Mouse (Mus musculus) small intestine, adult 2 months (tissue): ENCODE results near the gene Gm45234. TPM values are rescaled to one million over a fixed set of nuclear protein-coding genes. Genes with fewer than 3 reads are reported as not detected.

Experiments
- H3K27ac ChIP-seq: fragments of 200-500 bp; 2 replicates; pipeline ENCODE4 v1.5.1; 2012; ENCODE audit warnings: low read depth, low read length, control low read depth, inconsistent platforms; ENCODE audit not compliant: insufficient read depth
- H3K27me3 ChIP-seq: fragments of 200-500 bp; 2 replicates; pipeline ENCODE4 v1.6.1; 2012; ENCODE audit warnings: mild to moderate bottlenecking, moderate library complexity, low read length, inconsistent platforms; ENCODE audit not compliant: control insufficient read depth, insufficient read depth
- H3K36me3 ChIP-seq: fragments of 200-500 bp; 2 replicates; pipeline ENCODE4 v1.6.1; 2012; ENCODE audit warnings: mild to moderate bottlenecking, low read length, control low read depth, inconsistent platforms; ENCODE audit not compliant: control insufficient read depth, insufficient read depth
- H3K4me1 ChIP-seq: fragments of 200-500 bp; 2 replicates; pipeline ENCODE4 v1.6.1; 2012; ENCODE audit warnings: low read length, inconsistent platforms, mixed read lengths; ENCODE audit not compliant: control insufficient read depth, insufficient read depth, insufficient read length
- H3K4me3 ChIP-seq: fragments of 200-500 bp; 2 replicates; pipeline ENCODE4 v1.5.1; 2012; ENCODE audit warnings: low read depth, mild to moderate bottlenecking, control low read depth, inconsistent platforms, low read length, moderate library complexity
- CTCF ChIP-seq: fragments of 200-500 bp; IDR thresholded peaks from 2 replicates; pipeline ENCODE4 v1.5.1; 2012; ENCODE audit warnings: low read depth, mild to moderate bottlenecking, control low read depth, inconsistent platforms, low read length, moderate library complexity, mixed read lengths; ENCODE audit not compliant: insufficient replicate concordance, insufficient read length; ENCODE audit errors: extremely low read depth
- POLR2A ChIP-seq: fragments of 200-500 bp; IDR thresholded peaks from 2 replicates; pipeline ENCODE4 v1.6.1; 2012; ENCODE audit warnings: low read depth, mild to moderate bottlenecking, control low read depth, inconsistent platforms, low read length, moderate library complexity
- WGBS: fragments of 180-500 bp; shearing (Covaris S2); methylation state at CpG from one replicate; pipeline ENCODE4 v1.1.7; 2018; 5-methylcytosine and 5-hydroxymethylcytosine counted together
- polyA plus RNA-seq: library from polyadenylated mRNA; depleted of rRNA; stranded (reverse); fragments of >200 nt; gene quantifications from 2 replicates; pipeline ENCODE4 v1.2.3, GENCODE M21; 2012

Gm45234 gene
- polyA plus RNA-seq, 1 experiment, result not detected

GRCm38 (mm10) chr6:124745490-124746295 lies 10.1 kb downstream of the Gm45234 start:
- Histone ChIP-seq H3K36me3 (peaks cover 26% of the 10 kb centered on the region), H3K27ac (peak overlapping the region; percentile 63), H3K27me3 (no peaks in the 10 kb centered on the region), H3K4me1 (peaks cover 13% of the 10 kb centered on the region), H3K4me3 (peak overlapping the region; percentile 76)
- WGBS, result under 1% methylated on average over 85 of the region's 85 CpGs
- TF ChIP-seq POLR2A (no peak; the same call in 1 of the 2 replicates), CTCF (peak; percentile 80)

GRCm38 (mm10) chr6:124744755-124745321 lies 11.0 kb downstream of the Gm45234 start:
- H3K36me3 ChIP-seq, result peaks cover 26% of the 10 kb centered on the region
- H3K4me3 ChIP-seq, result peak overlapping the region; percentile 12
- H3K27me3 ChIP-seq, result no peaks in the 10 kb centered on the region
- WGBS, result 68% methylated on average over 26 of the region's 26 CpGs
- H3K4me1 ChIP-seq, result peaks cover 14% of the 10 kb centered on the region
- no peak overlapping the region for H3K27ac ChIP-seq
- TF ChIP-seq CTCF, result no peak
- TF ChIP-seq POLR2A, result no peak

GRCm38 (mm10) chr6:124743647-124744046 lies 12.2 kb downstream of the Gm45234 start:
- 89% methylated on average over 8 of the region's 8 CpGs for WGBS
- H3K27ac ChIP-seq, result no peak overlapping the region
- no peak for TF ChIP-seq POLR2A
- no peak for TF ChIP-seq CTCF

GRCm38 (mm10) chr6:124742839-124743514 lies 12.8 kb downstream of the Gm45234 start:
- Histone ChIP-seq H3K36me3 (peaks cover 16% of the 10 kb centered on the region), H3K27ac (no peak overlapping the region), H3K4me1 (peaks cover 19% of the 10 kb centered on the region), H3K4me3 (no peak overlapping the region), H3K27me3 (no peaks in the 10 kb centered on the region)
- TF ChIP-seq POLR2A (no peak), CTCF (no peak)
- 90% methylated on average over 15 of the region's 15 CpGs for WGBS

More at GRCm38 (mm10) chr6:124743647-124744046, 12.2 kb downstream of the Gm45234 start:
- H3K4me3 ChIP-seq, result no peak overlapping the region
- H3K4me1 ChIP-seq, result peaks cover 19% of the 10 kb centered on the region
- H3K27me3 ChIP-seq, result no peaks in the 10 kb centered on the region
- peaks cover 19% of the 10 kb centered on the region for H3K36me3 ChIP-seq

- Histone ChIP-seq H3K4me1 (peaks cover 19% of the 10 kb centered on the region), H3K36me3 (peaks cover 8% of the 10 kb centered on the region), H3K27ac (peak overlapping the region; percentile 99), H3K4me3 (peak overlapping the region; percentile 55; the same call in 1 of the 2 replicates), H3K27me3 (no peaks in the 10 kb centered on the region)
- 63% methylated on average over 3 of the region's 3 CpGs for WGBS
- TF ChIP-seq CTCF (no peak), POLR2A (no peak)
Measured at GRCm38 (mm10) chr6:124741842-124742241, 14.0 kb downstream of the Gm45234 start.

- Histone ChIP-seq H3K27ac (peak within 1 kb of the TSS; percentile 99), H3K27me3 (no peaks in the 10 kb centered on the region), H3K4me3 (peak within 1 kb of the TSS; percentile 74), H3K36me3 (peaks cover 8% of the 10 kb centered on the region), H3K4me1 (peaks cover 17% of the 10 kb centered on the region)
- TF ChIP-seq POLR2A (peak; percentile 72; the same call in 1 of the 2 replicates), CTCF (no peak; the same call in 1 of the 2 replicates)
- under 1% methylated on average over 41 of the region's 41 CpGs for WGBS
Measured at GRCm38 (mm10) chr6:124740888-124741761, 14.7 kb downstream of the Gm45234 start, which contains the start of gene Grcc10. Grcc10 (minus strand) TSS chr6:124741374.
